Mouse (Mus musculus) embryonic facial prominence, embryonic 13.5 days (tissue): ENCODE measurements around the gene Camp. TPM values are rescaled to one million over a fixed set of nuclear protein-coding genes. Genes with fewer than 3 reads are reported as not detected.
"Not testable (repeated sequence)": the region's sequence is repeated elsewhere in the genome, so short reads cannot be mapped to it uniquely, and the experiment has no call there.

Source experiments
- ATAC-seq: fragments of 200-750 bp; cut with Nextera tagmentation; 2 replicates; pipeline ENCODE4 v1.8.0; 2017; ENCODE audit warnings: low read depth; ENCODE audit not compliant: insufficient number of reproducible peaks, insufficient read depth, low FRiP score, low TSS enrichment
- H3K27ac ChIP-seq: fragments of 300-500 bp; sonication (generic); 2 replicates; pipeline ENCODE4 v1.5.1; 2015; ENCODE audit warnings: moderate library complexity, mild to moderate bottlenecking, inconsistent platforms
- H3K27me3 ChIP-seq: fragments of 300-500 bp; sonication (generic); 2 replicates; pipeline ENCODE4 v1.6.1; 2015; ENCODE audit warnings: mild to moderate bottlenecking, inconsistent platforms
- H3K36me3 ChIP-seq: fragments of 300-500 bp; sonication (generic); 2 replicates; pipeline ENCODE4 v1.6.1; 2015; ENCODE audit warnings: mild to moderate bottlenecking, inconsistent platforms
- H3K4me1 ChIP-seq: fragments of 300-500 bp; sonication (generic); 2 replicates; pipeline ENCODE4 v1.6.1; 2015; ENCODE audit warnings: inconsistent platforms
- H3K4me2 ChIP-seq: fragments of 300-500 bp; sonication (generic); 2 replicates; pipeline ENCODE4 v1.6.1; 2015; ENCODE audit warnings: moderate library complexity, mild to moderate bottlenecking, inconsistent platforms
- H3K4me3 ChIP-seq: fragments of 300-500 bp; sonication (generic); 2 replicates; pipeline ENCODE4 v1.5.1; 2015; ENCODE audit warnings: mild to moderate bottlenecking, inconsistent platforms
- H3K9ac ChIP-seq: fragments of 300-500 bp; sonication (generic); 2 replicates; pipeline ENCODE4 v1.6.1; 2015; ENCODE audit warnings: mild to moderate bottlenecking, inconsistent platforms
- H3K9me3 ChIP-seq: fragments of 300-500 bp; sonication (generic); 2 replicates; pipeline ENCODE4 v1.6.1; 2016; ENCODE audit warnings: inconsistent platforms
- WGBS: fragments of 180-500 bp; shearing (Covaris S2); methylation state at CpG from one replicate; pipeline ENCODE4 v1.1.7; 2015; ENCODE audit warnings: mixed read lengths; 5-methylcytosine and 5-hydroxymethylcytosine counted together
- polyA plus RNA-seq: library from polyadenylated mRNA; unstranded; fragments of >200 nt; fragmentation: Nextera tagmentation; extraction: Ambion mirVana; gene quantifications from 2 replicates; pipeline ENCODE4 v1.2.1, GENCODE M21; 2015

Camp gene
- polyA plus RNA-seq, 1 experiment from 2014 or later: 0.76 TPM

DNA sequence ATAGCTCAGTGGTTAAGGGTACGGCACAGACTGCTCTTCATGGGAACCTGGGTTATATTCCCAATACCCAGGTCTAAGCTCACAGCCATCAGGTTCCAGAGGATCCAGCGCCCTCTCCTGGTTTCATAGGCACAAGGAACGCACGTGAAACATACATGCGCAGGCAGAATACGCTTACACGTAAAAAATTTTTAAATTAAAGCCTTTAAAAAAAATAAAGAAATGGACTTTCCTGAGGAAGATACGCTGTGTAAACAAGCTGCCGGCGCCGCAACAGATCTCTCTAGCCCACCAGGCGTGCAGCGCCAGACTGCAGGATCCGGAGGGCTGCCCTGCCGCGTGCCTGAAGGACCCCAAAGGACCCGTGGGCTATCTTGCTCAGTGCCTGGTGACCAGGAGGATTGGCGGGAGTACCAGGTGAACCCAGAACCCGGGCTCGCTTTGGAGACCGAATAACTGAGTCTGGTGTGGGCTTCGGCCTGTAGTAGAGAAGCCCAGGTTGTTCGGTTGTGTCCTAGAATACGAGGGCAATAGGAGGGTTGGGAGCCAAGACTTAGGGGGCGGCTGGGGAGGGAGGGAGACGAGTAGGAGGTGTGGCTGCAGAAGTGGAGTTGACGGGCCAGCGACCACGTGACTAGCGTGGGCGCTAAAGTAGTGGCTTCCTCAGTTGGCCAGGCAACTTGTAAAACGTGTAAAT is 16.9 kb downstream of the Camp start, which contains the start of gene Nme6:
Gene Nme6, plus strand, starts transcription at position 359 of the 697 bp plus-strand sequence.
- no peaks in the 10 kb centered on the region for H3K27me3 ChIP-seq
- ATAC-seq: peak; percentile 96
- peak within 1 kb of the TSS; percentile 88 for H3K27ac ChIP-seq
- peaks cover 29% of the 10 kb centered on the region for H3K36me3 ChIP-seq
- peaks cover 10% of the 10 kb centered on the region; the same call in 1 of the 2 replicates for H3K4me1 ChIP-seq
- WGBS: under 1% methylated on average over 32 of the region's 32 CpGs
- H3K9ac ChIP-seq: peak within 1 kb of the TSS; percentile 80
- H3K4me2 ChIP-seq: peak within 1 kb of the TSS; percentile 91
- peak within 1 kb of the TSS; percentile 59 for H3K4me3 ChIP-seq
- no peaks in the 10 kb centered on the region for H3K9me3 ChIP-seq

DNA sequence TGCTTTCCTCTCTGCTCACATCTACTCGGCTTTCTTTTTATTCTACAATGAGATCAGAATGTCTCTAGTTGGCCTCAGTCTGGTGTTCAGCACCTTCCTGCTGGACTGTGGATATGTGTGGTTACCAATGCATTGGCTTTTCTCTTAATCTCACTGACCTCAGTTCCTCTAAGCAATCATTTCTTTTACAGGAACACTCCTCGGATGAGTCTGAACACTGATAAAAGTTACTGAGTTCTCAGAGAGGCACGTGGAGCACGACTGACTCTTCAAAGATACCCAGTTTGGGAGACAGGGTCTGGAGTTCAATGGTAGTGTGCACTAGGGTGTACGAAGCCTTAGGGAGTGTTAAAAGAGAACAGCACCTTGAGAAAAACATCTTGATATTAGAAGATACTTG is 23.2 kb downstream of the Camp start:
- no peak for ATAC-seq
- Histone ChIP-seq H3K36me3 (peaks cover 13% of the 10 kb centered on the region), H3K4me3 (no peak overlapping the region), H3K9me3 (no peaks in the 10 kb centered on the region), H3K27me3 (no peaks in the 10 kb centered on the region), H3K4me1 (no peaks in the 10 kb centered on the region), H3K4me2 (no peak overlapping the region), H3K9ac (no peak overlapping the region), H3K27ac (no peak overlapping the region)
- 78% methylated on average over 5 of the region's 5 CpGs for WGBS

DNA sequence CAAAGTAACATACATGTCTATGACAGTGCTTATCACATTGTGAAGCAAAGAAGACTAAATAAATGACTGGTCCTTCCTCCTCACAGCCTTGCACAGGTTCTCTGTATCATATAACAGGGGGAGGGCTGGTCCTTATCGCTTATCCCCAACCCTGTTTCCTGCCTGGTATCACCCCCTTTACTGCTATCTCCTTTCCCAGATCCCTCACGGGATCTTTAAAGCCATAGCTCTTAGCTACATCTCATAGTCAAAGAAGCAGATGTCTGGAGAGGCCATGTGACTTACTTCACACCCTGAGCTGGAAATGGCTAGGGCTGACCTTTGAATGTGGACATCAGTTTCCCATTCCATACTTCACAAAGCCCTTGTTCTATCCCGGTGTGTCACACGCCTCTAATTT is 23.7 kb downstream of the Camp start:
- Histone ChIP-seq H3K4me2 (no peak overlapping the region), H3K9ac (no peak overlapping the region), H3K27me3 (no peaks in the 10 kb centered on the region), H3K27ac (no peak overlapping the region), H3K36me3 (peaks cover 10% of the 10 kb centered on the region), H3K4me3 (no peak overlapping the region), H3K9me3 (no peaks in the 10 kb centered on the region), H3K4me1 (no peaks in the 10 kb centered on the region)
- 63% methylated on average over 4 of the region's 4 CpGs for WGBS
- ATAC-seq: no peak

GRCm38 (mm10) chr9:109816341-109816740 is 33.1 kb downstream of the Camp start:
- Histone ChIP-seq H3K9me3 (no peaks in the 10 kb centered on the region), H3K4me1 (no peaks in the 10 kb centered on the region), H3K36me3 (no peaks in the 10 kb centered on the region), H3K4me2 (no peak overlapping the region), H3K9ac (no peak overlapping the region), H3K27ac (no peak overlapping the region), H3K4me3 (no peak overlapping the region), H3K27me3 (no peaks in the 10 kb centered on the region)
- ATAC-seq: no peak
- 53% methylated on average over 6 of the region's 6 CpGs for WGBS

DNA sequence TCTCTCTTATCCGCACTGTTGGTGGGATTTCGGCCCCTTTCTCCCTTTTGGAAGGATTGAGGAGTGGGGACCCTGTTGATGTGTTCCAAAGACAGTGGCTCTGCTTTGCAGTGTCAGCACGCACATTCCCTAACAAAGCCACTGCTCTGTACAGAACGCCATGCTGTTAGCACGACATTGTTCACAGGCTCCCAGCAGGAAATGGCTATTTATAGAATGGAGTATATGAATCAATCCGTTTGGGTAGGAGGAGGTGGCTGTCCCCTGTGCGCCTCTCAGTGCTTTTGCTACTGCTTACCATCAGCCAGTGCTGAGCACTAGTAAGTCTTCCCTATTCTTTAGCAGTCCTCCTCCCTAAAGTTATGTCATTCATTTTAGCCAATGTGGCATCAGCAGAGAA is 36.0 kb downstream of the Camp start:
- 57% methylated on average over 7 of the region's 7 CpGs for WGBS

GRCm38 (mm10) chr9:109811980-109812379 is 37.4 kb downstream of the Camp start, which contains the start of gene Spink8:
TSS of gene Spink8 (plus strand) at chr9:109812280.
- Histone ChIP-seq H3K4me2 (no peak within 1 kb of the TSS), H3K27me3 (no peaks in the 10 kb centered on the region), H3K27ac (no peak within 1 kb of the TSS), H3K36me3 (no peaks in the 10 kb centered on the region), H3K9ac (no peak within 1 kb of the TSS), H3K9me3 (no peaks in the 10 kb centered on the region), H3K4me1 (no peaks in the 10 kb centered on the region), H3K4me3 (no peak within 1 kb of the TSS)
- 29% methylated on average over 1 of the region's 1 CpGs for WGBS
- no peak for ATAC-seq

More for the DNA sequence above, 36.0 kb downstream of the Camp start:
- Histone ChIP-seq H3K36me3 (no peaks in the 10 kb centered on the region), H3K4me2 (no peak overlapping the region), H3K27ac (no peak overlapping the region), H3K9ac (no peak overlapping the region), H3K4me1 (no peaks in the 10 kb centered on the region), H3K27me3 (no peaks in the 10 kb centered on the region), H3K9me3 (no peaks in the 10 kb centered on the region), H3K4me3 (no peak overlapping the region)
- ATAC-seq: no peak

DNA sequence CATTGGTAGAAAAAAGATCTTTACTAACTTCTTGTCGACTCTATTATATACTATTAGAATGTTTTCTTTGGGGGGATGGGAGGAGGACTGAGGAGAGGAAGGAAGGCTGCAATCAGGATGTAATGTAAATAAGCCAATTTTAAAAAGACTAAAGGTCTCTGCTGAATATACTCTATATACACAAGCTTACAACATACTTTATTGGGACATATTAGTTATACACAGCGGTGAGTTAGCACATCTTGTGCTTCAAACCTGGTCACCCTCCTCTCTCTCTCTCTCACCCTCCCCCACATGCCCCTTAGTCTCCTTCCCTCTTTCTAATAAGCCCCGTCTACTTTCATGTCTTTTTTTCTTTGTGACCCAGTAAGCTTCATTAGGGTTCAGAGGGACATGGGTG is 41.5 kb downstream of the Camp start:
- no peaks in the 10 kb centered on the region for H3K4me1 ChIP-seq
- H3K27me3 ChIP-seq: no peaks in the 10 kb centered on the region
- H3K4me2 ChIP-seq: no peak overlapping the region
- H3K4me3 ChIP-seq: no peak overlapping the region
- no peaks in the 10 kb centered on the region for H3K36me3 ChIP-seq
- 48% methylated on average over 3 of the region's 3 CpGs for WGBS
- H3K9ac ChIP-seq: no peak overlapping the region
- no peak for ATAC-seq
- no peak overlapping the region for H3K27ac ChIP-seq
- H3K9me3 ChIP-seq: no peaks in the 10 kb centered on the region

DNA sequence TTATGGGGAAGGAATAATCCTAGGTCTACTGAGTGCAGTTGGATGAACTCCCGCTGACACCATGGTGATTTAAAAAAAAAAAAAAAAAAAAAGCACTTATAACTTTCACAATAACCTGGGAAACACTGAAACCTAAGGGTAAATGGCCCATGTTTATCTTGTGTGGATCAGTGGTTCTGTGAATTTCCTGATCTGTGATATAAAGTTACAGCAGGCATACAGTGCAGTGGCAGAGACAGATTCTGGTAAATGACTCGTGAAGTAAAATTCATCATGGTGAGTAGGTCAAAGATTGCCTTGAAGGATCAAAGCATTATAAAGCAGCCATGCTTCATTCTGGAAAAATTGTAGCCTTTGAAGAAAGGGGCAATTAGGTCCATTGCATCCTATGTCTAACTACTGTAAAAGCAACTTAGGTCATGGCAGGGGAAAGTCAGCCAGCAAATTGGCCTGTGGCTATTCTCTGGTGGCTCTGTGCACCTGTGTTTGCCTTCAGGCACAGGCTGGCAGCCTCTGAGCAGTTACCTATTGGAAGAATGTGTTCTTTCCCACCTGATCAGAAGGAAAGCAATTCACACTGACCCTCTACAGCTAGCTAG is 42.6 kb downstream of the Camp start:
- 70% methylated on average over 2 of the region's 2 CpGs for WGBS
- Histone ChIP-seq H3K27ac (no peak overlapping the region), H3K4me2 (no peak overlapping the region), H3K9me3 (no peaks in the 10 kb centered on the region), H3K4me3 (no peak overlapping the region), H3K27me3 (no peaks in the 10 kb centered on the region), H3K4me1 (no peaks in the 10 kb centered on the region), H3K36me3 (no peaks in the 10 kb centered on the region), H3K9ac (no peak overlapping the region)
- ATAC-seq: no peak

GRCm38 (mm10) chr9:109806260-109806659 is 43.2 kb downstream of the Camp start:
- no peaks in the 10 kb centered on the region for H3K4me1 ChIP-seq
- no peaks in the 10 kb centered on the region for H3K36me3 ChIP-seq
- 36% methylated on average over 1 of the region's 1 CpGs for WGBS
- no peaks in the 10 kb centered on the region for H3K27me3 ChIP-seq
- no peak overlapping the region for H3K9ac ChIP-seq
- ATAC-seq: no peak
- no peak overlapping the region for H3K27ac ChIP-seq
- no peak overlapping the region for H3K4me3 ChIP-seq
- H3K4me2 ChIP-seq: no peak overlapping the region
- no peaks in the 10 kb centered on the region for H3K9me3 ChIP-seq

- H3K4me3 ChIP-seq, ATAC-seq, H3K36me3 ChIP-seq, H3K4me2 ChIP-seq, H3K9ac ChIP-seq, H3K27me3 ChIP-seq, H3K9me3 ChIP-seq, H3K27ac ChIP-seq, H3K4me1 ChIP-seq: not testable (repeated sequence)
- WGBS: 87% methylated on average over 2 of the region's 2 CpGs
These were observed 43.8 kb downstream of the Camp start for GRCm38 (mm10) chr9:109805596-109805995.

- Histone ChIP-seq H3K36me3 (no peaks in the 10 kb centered on the region), H3K9ac (no peak overlapping the region), H3K4me3 (no peak overlapping the region), H3K9me3 (no peaks in the 10 kb centered on the region), H3K27me3 (no peaks in the 10 kb centered on the region), H3K4me2 (no peak overlapping the region), H3K4me1 (no peaks in the 10 kb centered on the region), H3K27ac (no peak overlapping the region)
- ATAC-seq: no peak
- 94% methylated on average over 1 of the region's 1 CpGs for WGBS
These were observed 51.4 kb downstream of the Camp start for GRCm38 (mm10) chr9:109798051-109798450.
